Mouse (Mus musculus): Measurements from ENCODE around the gene Camta1. TPM values are rescaled to one million over a fixed set of nuclear protein-coding genes. Genes with fewer than 3 reads are reported as not detected.

Camta1 gene
- total RNA-seq, 2 experiments from 2014 or later = 2.9 to 70.2 TPM

- no peak for ATAC-seq (ENCODE audit: poor library complexity, severe bottlenecking)
These were observed 165.7 kb downstream of the Camta1 start for GRCm38 (mm10) chr4:151695984-151696383.

GRCm38 (mm10) chr4:151694531-151694930, 167.1 kb downstream of the Camta1 start:
- no peak for ATAC-seq (ENCODE audit: poor library complexity, severe bottlenecking)

- ATAC-seq (ENCODE audit: poor library complexity, severe bottlenecking) = no peak
These were observed 167.6 kb downstream of the Camta1 start for GRCm38 (mm10) chr4:151694047-151694446.

- ATAC-seq (ENCODE audit: poor library complexity, severe bottlenecking) = no peak
These were observed 171.6 kb downstream of the Camta1 start for GRCm38 (mm10) chr4:151690041-151690440.

DNA sequence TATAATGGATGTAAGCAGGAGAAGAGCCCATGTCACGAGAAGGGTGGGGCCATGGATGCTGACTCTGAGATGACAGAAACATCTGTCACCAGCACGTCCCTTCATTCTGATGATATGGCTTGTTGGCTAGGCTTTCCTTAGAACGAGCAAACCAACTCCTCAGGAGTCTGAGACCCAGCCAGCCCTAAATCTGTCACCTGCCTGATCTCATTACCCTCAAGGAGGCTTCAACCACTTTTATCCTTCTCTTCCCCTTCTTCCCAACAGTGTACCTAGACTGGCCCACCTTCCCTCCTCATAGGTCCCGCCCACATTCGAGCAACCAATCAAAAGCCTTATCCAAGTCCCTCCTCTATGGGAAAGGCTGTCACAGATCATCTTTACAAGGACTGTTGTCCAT, 173.5 kb downstream of the Camta1 start:
- ATAC-seq (ENCODE audit: poor library complexity, severe bottlenecking) = no peak

DNA sequence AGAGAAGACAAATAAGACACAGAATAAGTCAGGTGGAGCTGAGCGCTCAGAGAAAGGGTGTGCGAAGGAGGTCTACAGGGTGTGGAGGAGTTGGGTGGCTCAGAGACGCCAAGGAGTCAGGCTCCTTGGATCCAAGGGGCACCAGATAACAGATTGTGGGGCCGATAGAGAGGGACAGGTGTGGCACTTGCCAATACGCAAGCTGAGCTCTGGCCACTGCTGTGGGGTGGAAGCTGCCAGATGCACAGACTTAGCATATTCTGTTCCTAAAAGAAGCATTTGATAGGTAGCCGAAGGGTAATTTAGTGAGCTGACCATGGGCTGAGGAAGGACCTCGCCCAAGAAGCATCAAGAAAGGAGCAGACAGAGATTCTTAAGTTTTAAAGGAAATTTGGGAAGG, 177.1 kb downstream of the Camta1 start:
- no peak for ATAC-seq (ENCODE audit: poor library complexity, severe bottlenecking)

GRCm38 (mm10) chr4:151682831-151683488, 178.7 kb downstream of the Camta1 start:
- ATAC-seq (ENCODE audit: poor library complexity, severe bottlenecking) = no peak

GRCm38 (mm10) chr4:151672452-151672851, 189.2 kb downstream of the Camta1 start:
- no peak for ATAC-seq (ENCODE audit: poor library complexity, severe bottlenecking)

- no peak for ATAC-seq (ENCODE audit: poor library complexity, severe bottlenecking)
These were observed 195.2 kb downstream of the Camta1 start for GRCm38 (mm10) chr4:151666411-151666901.

GRCm38 (mm10) chr4:151661486-151661885, 200.2 kb downstream of the Camta1 start:
- no peak for ATAC-seq (ENCODE audit: poor library complexity, severe bottlenecking)

DNA sequence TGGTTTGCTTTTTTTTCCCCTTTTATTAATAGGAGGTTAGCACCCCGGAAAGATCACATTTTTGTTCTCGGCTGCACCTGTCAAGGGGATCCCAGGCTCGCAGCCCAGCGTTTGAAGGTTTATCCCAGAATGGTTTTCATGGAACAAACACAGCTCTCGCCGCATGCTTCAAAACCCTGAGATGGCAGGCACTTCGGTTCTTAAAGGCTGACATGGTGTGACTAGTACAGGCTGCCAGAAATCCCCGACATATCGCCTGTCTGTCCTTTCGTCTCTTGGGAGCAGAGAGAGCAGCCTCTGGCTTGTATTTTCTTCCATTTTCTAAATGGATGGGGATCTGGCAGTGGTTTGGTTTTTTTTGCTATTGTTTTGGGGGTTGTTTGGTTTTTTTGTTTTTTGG, 205.2 kb downstream of the Camta1 start:
- ATAC-seq (ENCODE audit: poor library complexity, severe bottlenecking) = no peak

GRCm38 (mm10) chr4:151655637-151656385, 205.9 kb downstream of the Camta1 start:
- ATAC-seq (ENCODE audit: poor library complexity, severe bottlenecking) = no peak

DNA sequence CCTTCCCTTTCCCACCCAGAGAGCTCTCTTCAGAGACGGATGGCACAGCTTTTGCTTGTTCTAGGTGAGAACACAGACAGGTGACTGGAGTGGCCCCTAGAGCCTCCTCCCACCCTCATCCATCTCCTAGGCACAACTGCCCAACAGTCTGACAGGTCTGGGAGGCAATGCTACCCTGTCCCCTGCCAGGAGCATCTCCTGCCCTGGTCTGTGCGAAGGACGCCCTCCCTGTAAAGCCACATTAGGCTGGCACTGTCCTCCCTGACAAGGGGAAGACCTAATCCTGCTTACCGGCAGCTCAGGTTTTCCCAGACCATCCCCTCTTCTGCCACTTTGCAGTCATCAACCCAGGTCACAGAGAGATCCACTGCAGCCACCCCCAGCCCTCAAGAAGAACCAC, 206.4 kb downstream of the Camta1 start:
- ATAC-seq (ENCODE audit: poor library complexity, severe bottlenecking) = no peak

DNA sequence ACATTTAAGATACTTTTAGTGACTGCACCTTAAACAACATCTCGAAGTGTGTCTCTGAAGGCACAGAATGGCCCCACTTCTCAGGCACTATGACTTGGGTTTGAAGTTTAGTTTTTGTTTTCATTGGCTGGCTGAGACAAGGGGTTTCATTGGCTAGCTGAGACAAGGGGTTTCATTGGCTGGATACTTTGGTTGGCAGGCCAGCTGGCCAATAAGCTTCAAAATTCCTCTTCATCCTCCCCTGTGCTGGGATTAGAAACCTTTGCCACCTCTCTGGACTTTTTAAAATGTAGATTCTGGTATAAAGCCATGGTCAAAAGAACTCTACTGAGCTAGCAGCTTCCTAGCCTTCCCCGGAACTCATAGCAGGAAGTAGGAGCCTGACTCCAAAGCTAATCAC, 219.3 kb downstream of the Camta1 start:
- no peak for ATAC-seq (ENCODE audit: poor library complexity, severe bottlenecking)

- ATAC-seq (ENCODE audit: poor library complexity, severe bottlenecking) = no peak
These were observed 220.7 kb downstream of the Camta1 start for GRCm38 (mm10) chr4:151640971-151641370.

DNA sequence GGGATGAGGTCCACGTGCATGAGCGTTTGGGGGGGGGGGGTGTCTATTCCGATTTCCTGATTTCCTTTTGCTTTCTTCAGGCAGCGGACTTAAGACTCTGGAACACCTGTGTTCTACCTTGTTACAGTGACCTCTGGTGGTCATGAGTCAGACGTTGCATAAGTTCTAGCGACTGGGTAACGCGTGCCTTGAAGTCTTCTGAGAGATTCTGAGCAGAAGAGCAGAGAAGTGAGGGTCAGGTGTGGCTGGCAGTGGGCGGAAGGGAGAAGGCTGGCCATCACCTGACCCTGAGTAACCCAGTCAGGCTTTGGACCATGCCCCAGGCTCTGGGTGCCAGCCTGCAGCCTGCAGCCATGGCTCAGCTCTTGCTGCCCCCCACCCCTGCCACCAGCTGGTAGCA, 222.7 kb downstream of the Camta1 start:
- no peak for ATAC-seq (ENCODE audit: poor library complexity, severe bottlenecking)

DNA sequence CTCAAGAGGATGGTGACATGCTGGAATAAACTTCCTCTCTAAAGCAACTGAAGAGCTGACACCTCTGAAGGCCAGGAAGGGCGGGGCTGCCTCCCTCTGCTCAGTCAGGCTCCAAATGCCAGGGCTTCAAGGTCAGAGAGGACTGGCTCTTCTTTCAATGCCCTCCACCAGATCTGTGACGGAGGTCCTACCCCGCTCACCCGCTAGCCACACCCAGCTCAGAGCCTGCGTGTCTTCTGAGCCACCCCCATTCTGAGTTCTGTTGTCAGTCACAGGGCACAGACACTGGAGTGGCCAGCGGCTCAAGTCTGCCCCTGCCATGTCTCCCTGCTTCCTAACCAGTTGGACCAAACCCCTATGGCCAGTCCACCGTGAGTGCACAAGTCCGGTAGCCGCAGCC, 224.3 kb downstream of the Camta1 start:
- no peak for ATAC-seq (ENCODE audit: poor library complexity, severe bottlenecking)

DNA sequence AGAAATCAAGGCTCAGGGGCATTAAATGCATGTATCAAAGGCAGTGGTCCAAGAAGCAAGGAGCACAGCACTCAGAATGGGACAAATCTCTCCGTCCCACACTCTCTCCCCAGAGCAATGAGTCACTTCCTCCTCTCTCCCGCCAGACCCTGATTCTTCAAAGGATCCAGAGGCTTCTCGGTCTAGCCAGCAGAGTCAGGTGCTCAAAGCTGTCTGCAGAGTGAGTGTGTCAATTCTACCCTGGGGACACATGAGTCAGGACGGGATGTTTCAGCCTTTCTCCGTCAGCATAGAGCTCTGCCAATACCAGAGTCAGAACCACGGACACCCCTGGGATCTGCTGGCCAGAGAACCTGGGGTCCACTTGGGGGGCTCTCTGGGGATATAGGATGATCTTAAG, 226.9 kb downstream of the Camta1 start:
- no peak for ATAC-seq (ENCODE audit: poor library complexity, severe bottlenecking)

DNA sequence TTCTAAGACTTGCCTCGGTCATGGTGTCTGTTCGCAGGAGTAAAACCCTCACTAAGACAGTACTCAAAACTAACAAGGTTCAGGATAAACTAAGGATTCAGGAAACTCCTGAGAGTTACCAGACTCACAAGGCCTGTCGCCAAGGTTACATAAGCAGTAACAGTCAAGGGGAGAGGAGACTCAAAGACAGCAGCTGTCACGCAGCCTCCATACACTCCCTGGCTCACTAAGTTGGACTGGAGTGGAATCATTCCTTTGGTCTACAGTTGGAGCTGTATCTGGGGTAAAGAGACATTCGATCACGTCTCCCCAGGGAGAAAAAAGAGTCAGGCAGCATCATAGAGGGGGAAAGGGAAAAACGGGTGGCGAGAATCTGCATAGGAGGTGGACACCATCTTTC, 227.9 kb downstream of the Camta1 start:
- ATAC-seq (ENCODE audit: poor library complexity, severe bottlenecking) = no peak

- no peak for ATAC-seq (ENCODE audit: poor library complexity, severe bottlenecking)
These were observed 229.4 kb downstream of the Camta1 start for GRCm38 (mm10) chr4:151632321-151632720.

GRCm38 (mm10) chr4:151630664-151631063, 231.0 kb downstream of the Camta1 start:
- no peak for ATAC-seq (ENCODE audit: poor library complexity, severe bottlenecking)

DNA sequence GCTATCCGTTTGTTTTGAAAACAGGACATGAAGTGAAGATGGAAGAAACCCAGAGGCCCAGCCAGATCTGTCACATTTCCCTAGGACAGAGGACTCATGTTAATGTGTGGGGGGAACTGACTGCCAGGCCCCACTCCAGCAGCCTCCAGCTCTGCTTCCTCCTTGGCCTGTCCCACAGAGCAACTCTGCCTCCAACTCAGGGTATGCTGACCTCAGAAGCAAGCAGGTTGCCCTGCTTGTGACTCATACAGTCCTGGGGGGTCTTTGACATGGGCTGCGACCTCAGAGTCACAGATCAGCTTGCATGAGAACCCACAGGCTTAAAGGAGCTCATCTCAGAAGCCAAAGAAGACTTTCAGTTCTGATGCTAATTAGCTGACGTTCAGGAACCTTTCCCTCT, 231.4 kb downstream of the Camta1 start:
- no peak for ATAC-seq (ENCODE audit: poor library complexity, severe bottlenecking)
